28 mouse cellular contexts compared by ENCODE assay signal in genomic region chr9:53754801-53755200, GRCm38 (mm10). TPM values are rescaled to one million over a fixed set of nuclear protein-coding genes. Genes with fewer than 3 reads are reported as not detected.
DNase-seq lines count a peak whose midpoint lies in the region; ATAC-seq and TF ChIP-seq lines count a peak whose summit lies in the region.
"Had no signal": no experiment of that assay in that cellular context is flagged by ENCODE, and none has a peak within 500 bp of the region (broad histone marks: within the 10 kb centered on the region; RNA-seq: fewer than 3 reads in every experiment).

No protein-coding gene starts in this region.

- H3K4me2 ChIP-seq in forebrain, embryonic 11.5 days (ENCODE audit: low read depth, low read length, severe bottlenecking), result no peak overlapping the region

- H3K27ac ChIP-seq in ES-Bruce4 (ENCODE audit: insufficient read depth, low read length), result peak overlapping the region; percentile 87
- no peak overlapping the region for H3K27ac ChIP-seq in forebrain, embryonic 11.5 days (ENCODE audit: low read depth, low read length)

- no peak overlapping the region for H3K9ac ChIP-seq in ES-Bruce4 (ENCODE audit: low read depth, poor library complexity, severe bottlenecking)
- no peak overlapping the region for H3K9ac ChIP-seq in forebrain, embryonic 11.5 days (ENCODE audit: low read length)

- ATAC-seq in forebrain, embryonic 11.5 days (replicated peaks; ENCODE audit: low FRiP score), result no peak
- ATAC-seq: activated CD4-positive, CD25-positive, alpha-beta regulatory T cell, adult 4 months; CD4-positive, CD25-positive, alpha-beta regulatory T cell, adult 4 months; Patski had no signal

- H3K4me1 ChIP-seq in ES-Bruce4 (ENCODE audit: control insufficient read depth, insufficient read depth, low read length), result peaks cover 1% of the 10 kb centered on the region
- no peaks in the 10 kb centered on the region for H3K4me1 ChIP-seq in forebrain, embryonic 11.5 days (replicated peaks; ENCODE audit: control insufficient read depth, insufficient read depth, low read length)

- no peaks in the 10 kb centered on the region for H3K27me3 ChIP-seq in ES-Bruce4 (ENCODE audit: control insufficient read depth, insufficient read depth, low read length, poor library complexity, severe bottlenecking)
- H3K27me3 ChIP-seq in forebrain, embryonic 11.5 days (ENCODE audit: control insufficient read depth, insufficient read depth, low read length), result no peaks in the 10 kb centered on the region
- H3K27me3 ChIP-seq: CH12.LX, Patski had no signal

- no peak for TF ChIP-seq POLR2A in ES-Bruce4 (IDR thresholded peaks at IDR 0.05; ENCODE audit: insufficient read depth, low read length)

- no peaks in the 10 kb centered on the region for H3K9me3 ChIP-seq in ES-Bruce4 (replicated peaks; ENCODE audit: control insufficient read depth, insufficient read depth, low read length, poor library complexity, severe bottlenecking)
- H3K9me3 ChIP-seq in forebrain, embryonic 11.5 days (ENCODE audit: control insufficient read depth, low read length), result no peaks in the 10 kb centered on the region
- H3K9me3 ChIP-seq: G1E had no signal

- no peak for TF ChIP-seq CTCF in ES-Bruce4 (IDR thresholded peaks at IDR 0.05; ENCODE audit: low read depth, low read length)

- DNase-seq in ES-CJ7 (ENCODE audit: low read depth, low spot score) (peak; percentile 53), R1 (ENCODE audit: low read depth, low spot score) (peak; percentile 81), ZHBTc4 (ENCODE audit: low read depth, low spot score) (peak; percentile 63), liver (no peak)
- DNase-seq in forebrain, embryonic 11.5 days (ENCODE audit: low spot score), result no peak
- DNase-seq in right cerebral cortex, postnatal 4 days, result no peak
- no peak for DNase-seq in adrenal gland, postnatal 10 days
- DNase-seq: adrenal gland, adult 2 months; adrenal gland, adult 8-10 months; adrenal gland, postnatal 14 days; adrenal gland, postnatal 25 days; adrenal gland, postnatal 36 days; B cell, adult 2 months; cerebellum, adult 11 months; cerebellum, adult 11-12 months; cerebellum, adult 18-20 months; cerebellum, adult 2 months; cerebellum, adult 8-10 months; cerebellum, adult 9-10 months; cerebellum, adult 9-11 months had no signal

- H3K4me3 ChIP-seq in ES-Bruce4 (ENCODE audit: low read depth, low read length), result no peak overlapping the region
- H3K4me3 ChIP-seq in forebrain, embryonic 11.5 days (ENCODE audit: low read depth, low read length), result no peak overlapping the region

- TF ChIP-seq EP300 in ES-Bruce4 (IDR thresholded peaks at IDR 0.05; ENCODE audit: insufficient read depth, low read depth, low read length), result no peak

- H3K36me3 ChIP-seq in ES-Bruce4 (ENCODE audit: control insufficient read depth, insufficient read depth, low read length, poor library complexity, severe bottlenecking), result no peaks in the 10 kb centered on the region
- H3K36me3 ChIP-seq in forebrain, embryonic 11.5 days (ENCODE audit: control insufficient read depth, insufficient read depth, low read length), result no peaks in the 10 kb centered on the region
- H3K36me3 ChIP-seq: G1E had no signal

RNA-seq across cellular contexts. Expression of gene Slc35f2, which starts 16.5 kb away (rescaled TPM):
- polyA plus RNA-seq in ES-Bruce4 (2011; ENCODE audit: insufficient read depth, insufficient read length, low read depth, missing spikeins), result 52.8 and 53.7 TPM in 2 replicates
- 4.6 TPM in 2 replicates for polyA plus RNA-seq in forebrain, embryonic 11.5 days (2014; fragmentation: Nextera tagmentation; extraction: Ambion mirVana)
- 1 to 10 TPM in 1 of 2 experiments, under 1 TPM in 1; 0.94 to 1.1 TPM for total RNA-seq in adrenal gland, postnatal 10 days (2021)
- total RNA-seq: MEL had no signal
- polyA plus RNA-seq: G1E had no signal

RNA-seq across cellular contexts. Expression of gene Rab39, which starts 48.8 kb away (rescaled TPM):
- 1.3 and 1.6 TPM in 2 replicates for polyA plus RNA-seq in ES-Bruce4 (2011; ENCODE audit: insufficient read depth, insufficient read length, low read depth, missing spikeins)
- polyA plus RNA-seq in forebrain, embryonic 11.5 days (2014; fragmentation: Nextera tagmentation; extraction: Ambion mirVana), result 4.8 TPM in 2 replicates
- under 1 TPM; 0.72 to 0.73 TPM for total RNA-seq in adrenal gland, postnatal 10 days (2021)
- total RNA-seq: MEL had no signal
- polyA plus RNA-seq: activated CD4-positive, CD25-positive, alpha-beta regulatory T cell, adult 4 months; C2C12; CD4-positive, CD25-positive, alpha-beta regulatory T cell, adult 4 months; G1E; Patski had no signal

Comparison
In these comparisons a context has a peak if more than half of its experiments do, and no peak if none do; other contexts are left out.
1. DNase-seq: peak in ES-CJ7 (single experiment), R1 (single experiment) and ZHBTc4 (single experiment); none in forebrain, embryonic 11.5 days (single experiment), right cerebral cortex, postnatal 4 days (single experiment), liver (single experiment) and adrenal gland, postnatal 10 days (single experiment).